Mouse (Mus musculus): ENCODE data around the gene 4931409K22Rik. TPM values are rescaled to one million over a fixed set of nuclear protein-coding genes. Genes with fewer than 3 reads are reported as not detected.

Gene 4931409K22Rik
- total and polyA plus RNA-seq, 3 experiments, result not detected

DNA sequence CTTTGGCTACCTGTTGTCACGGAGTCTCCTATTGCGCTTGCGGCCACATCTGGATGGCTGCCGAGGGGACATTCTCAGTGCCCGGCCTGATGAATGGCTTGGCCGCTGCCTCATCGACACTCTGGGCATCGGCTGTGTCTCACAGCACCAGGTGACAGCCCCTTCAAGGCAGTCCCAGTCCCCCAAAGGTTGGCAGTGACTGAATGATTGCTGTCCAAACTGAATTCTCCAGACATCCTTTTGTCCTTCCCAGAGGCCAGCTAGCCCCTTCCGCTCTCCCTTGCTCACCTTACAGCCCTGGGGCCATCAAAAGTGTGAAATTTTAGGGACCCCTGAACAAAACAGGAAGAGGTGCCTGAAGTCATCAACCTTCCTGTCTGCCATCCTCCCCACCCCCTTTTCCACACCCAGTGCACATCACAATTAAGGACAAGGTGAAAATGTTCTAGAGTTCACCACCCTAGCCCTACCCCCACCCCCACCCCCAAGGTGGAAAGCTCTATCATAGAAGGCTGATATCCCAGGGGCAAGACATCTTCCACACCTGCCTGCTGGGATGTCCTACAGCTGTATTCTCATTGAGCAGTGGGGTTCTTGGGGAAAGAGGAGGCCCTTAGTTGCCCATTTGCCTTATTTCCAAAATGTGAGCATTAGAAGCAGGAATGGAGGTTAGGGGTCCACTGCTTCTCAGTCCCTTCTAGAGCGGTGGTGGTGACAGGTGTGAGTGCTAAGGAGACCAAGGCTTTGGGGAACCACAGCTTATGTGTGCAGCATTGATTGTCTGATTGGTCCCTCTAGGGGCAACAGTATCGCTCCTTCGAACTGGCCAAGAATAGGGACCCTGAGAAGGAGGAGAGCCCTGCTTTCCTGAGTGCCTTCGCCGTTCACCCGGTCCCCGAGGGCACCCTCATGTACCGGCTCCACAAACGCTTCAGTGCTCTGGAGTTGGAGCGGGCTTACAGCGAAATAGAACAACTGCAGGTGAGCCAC lies 33.2 kb upstream of the 4931409K22Rik start:
- Histone ChIP-seq H3K9ac (ENCODE audit: insufficient read depth, low read depth) (no peak overlapping the region), H3K36me3 (replicated peaks in 1 of 2; ENCODE audit: control insufficient read depth in 1 of 2, insufficient read depth in 1 of 2, low read length in 1 of 2) (peaks cover 63 to 70% of the 10 kb centered on the region in 2 experiments), H3K4me3 (replicated peaks in 1 of 3; ENCODE audit: low read depth in 2 of 3, low read length in 2 of 3, poor library complexity in 1 of 3) (no peak overlapping the region), H3K4me2 (ENCODE audit: insufficient read depth, low read depth, poor library complexity, severe bottlenecking) (no peak overlapping the region), H3K79me2 (replicated peaks; ENCODE audit: control insufficient read depth, extremely low read depth, insufficient read depth, poor library complexity, severe bottlenecking) (peaks cover 19% of the 10 kb centered on the region), H3K27ac (ENCODE audit: insufficient read depth, low read depth) (no peak overlapping the region), H3K27me3 (replicated peaks) (no peaks in the 10 kb centered on the region), H3K9me3 (replicated peaks; ENCODE audit: low read length) (no peaks in the 10 kb centered on the region), H3K4me1 (ENCODE audit: control insufficient read depth in 1 of 2, insufficient read depth in 2 of 2) (peaks cover 8 to 24% of the 10 kb centered on the region in 2 experiments)
- in situ Hi-C loops (cut with MboI; ENCODE audit: low pct_ligation_motif_present, low pct_unique_long_range_greater_than_20kb, low sequenced_read_pairs), result no loop called here
- dilution Hi-C loops (cut with MboI; ENCODE audit: extremely low pct_ligation_motif_present, extremely low pct_unique_long_range_greater_than_20kb, low sequenced_read_pairs), result no loop called here
- TF ChIP-seq TBP (conservative IDR thresholded peaks at IDR 0.05; ENCODE audit: low read depth, low read length) (no peak), IRF4 (IDR thresholded peaks at IDR 0.05; ENCODE audit: low read depth, low read length) (no peak), RCOR1 (conservative IDR thresholded peaks at IDR 0.05; ENCODE audit: low read depth, low read length) (no peak), POLR2AphosphoS2 (IDR thresholded peaks at IDR 0.05; ENCODE audit: low read depth, low read length) (no peak), GABPA (IDR thresholded peaks at IDR 0.05; ENCODE audit: insufficient replicate concordance, low read depth, low read length) (no peak), POLR2A (IDR thresholded peaks at IDR 0.05; ENCODE audit: low read depth, low read length) (no peak), CHD2 (IDR thresholded peaks at IDR 0.05; ENCODE audit: low read length) (no peak), USF2 (conservative IDR thresholded peaks at IDR 0.05; ENCODE audit: low read depth, low read length) (no peak), HCFC1 (IDR thresholded peaks at IDR 0.05; ENCODE audit: low read depth, low read length) (no peak), JUN (IDR thresholded peaks at IDR 0.05; ENCODE audit: insufficient read depth, low read depth, low read length) (no peak)
- no peak for DNase-seq (ENCODE audit: extremely low read depth)

DNA sequence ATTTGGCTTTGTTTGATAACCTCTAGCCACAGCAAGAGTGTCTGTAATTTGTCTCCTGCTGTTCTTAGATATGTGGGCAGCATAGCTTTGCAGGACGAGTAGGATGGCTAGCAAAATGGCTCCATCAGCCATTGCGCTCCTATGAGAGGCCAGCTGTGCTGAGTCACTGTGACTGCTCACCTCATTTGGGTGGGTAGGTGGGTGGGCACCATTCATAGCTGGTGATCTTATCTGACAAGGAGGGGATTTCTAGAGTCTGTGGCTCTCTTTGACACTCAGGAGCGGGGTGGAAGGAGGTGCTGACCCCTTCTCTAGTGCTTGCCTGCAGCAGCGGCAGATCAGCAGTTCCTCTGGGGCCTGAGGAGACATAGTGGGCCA lies 30.6 kb upstream of the 4931409K22Rik start:
- H3K4me2 ChIP-seq (ENCODE audit: insufficient read depth, low read depth, poor library complexity, severe bottlenecking), result peak overlapping the region; percentile 45
- peaks cover 8 to 24% of the 10 kb centered on the region in 2 experiments for H3K4me1 ChIP-seq (ENCODE audit: control insufficient read depth in 1 of 2, insufficient read depth in 2 of 2)
- H3K79me2 ChIP-seq (replicated peaks; ENCODE audit: control insufficient read depth, extremely low read depth, insufficient read depth, poor library complexity, severe bottlenecking), result peaks cover 19% of the 10 kb centered on the region
- no peaks in the 10 kb centered on the region for H3K9me3 ChIP-seq (replicated peaks; ENCODE audit: low read length)
- TF ChIP-seq HCFC1 (IDR thresholded peaks at IDR 0.05; ENCODE audit: low read depth, low read length) (no peak), ETS1 (conservative IDR thresholded peaks at IDR 0.05; ENCODE audit: low read depth, low read length) (no peak), SIN3A (IDR thresholded peaks at IDR 0.05; ENCODE audit: low read length) (no peak), MAFK (IDR thresholded peaks at IDR 0.05; ENCODE audit: insufficient replicate concordance, low read length) (peak; percentile 61; the same call in 1 of the 2 replicates)
- H3K36me3 ChIP-seq (replicated peaks in 1 of 2; ENCODE audit: control insufficient read depth in 1 of 2, insufficient read depth in 1 of 2, low read length in 1 of 2), result peaks cover 40 to 44% of the 10 kb centered on the region in 2 experiments
- H3K9ac ChIP-seq (ENCODE audit: insufficient read depth, low read depth), result peak overlapping the region; percentile 77
- DNase-seq (ENCODE audit: extremely low read depth), result peak; percentile 40
- in situ Hi-C loops (cut with MboI; ENCODE audit: low pct_ligation_motif_present, low pct_unique_long_range_greater_than_20kb, low sequenced_read_pairs), result no loop called here
- no peaks in the 10 kb centered on the region for H3K27me3 ChIP-seq (replicated peaks)
- 0 out of 2 replicates have a peak overlapping the region, but pooled peaks have one; percentile 8 for H3K27ac ChIP-seq (ENCODE audit: insufficient read depth, low read depth)
- dilution Hi-C loops (cut with MboI; ENCODE audit: extremely low pct_ligation_motif_present, extremely low pct_unique_long_range_greater_than_20kb, low sequenced_read_pairs), result no loop called here
- H3K4me3 ChIP-seq (replicated peaks in 1 of 3; ENCODE audit: low read depth in 2 of 3, low read length in 2 of 3, poor library complexity in 1 of 3), result peak overlapping the region; percentile 88 to 98 (median 90)

Measured in CH12.LX (cell line).